Mouse (Mus musculus) stomach, postnatal 0 days (tissue): Measurements from ENCODE around the gene Tgm3.

Experiments used
- CTCF ChIP-seq: IDR thresholded peaks from 2 replicates; pipeline ENCODE4 v1.5.1; 2016; ENCODE audit warnings: antibody characterized with exemption, low read depth, mild to moderate bottlenecking, moderate library complexity
- EP300 ChIP-seq: optimal IDR thresholded peaks from 2 replicates; pipeline ENCODE3; 2016; ENCODE audit warnings: antibody characterized with exemption

- TF ChIP-seq CTCF (no peak), EP300 (no peak)
Measured at GRCm38 (mm10) chr2:129987527-129988045, 24.6 kb upstream of the Tgm3 start.
